Mouse (Mus musculus) intestine, embryonic 14.5 days (tissue): Measurements from ENCODE around the gene Trappc4. TPM values are rescaled to one million over a fixed set of nuclear protein-coding genes. Genes with fewer than 3 reads are reported as not detected.
A peak's percentile ranks its signal among the peaks of the same experiment; 100 is the strongest.
"Not testable (repeated sequence)": the region's sequence is repeated elsewhere in the genome, so short reads cannot be mapped to it uniquely, and the experiment has no call there.

Source experiments
- ATAC-seq: fragments of 200-750 bp; cut with Nextera tagmentation; replicated peaks from 2 replicates; pipeline ENCODE4 v1.8.0; 2017; ENCODE audit warnings: low read depth, moderate number of reproducible peaks, moderate TSS enrichment, moderate library complexity; ENCODE audit not compliant: low FRiP score, low TSS enrichment
- DNase-seq: peaks from one replicate; pipeline ENCODE4 v3.0.0-alpha.2; 2018; ENCODE audit warnings: low spot score
- H3K27ac ChIP-seq: fragments of 300-500 bp; sonication (generic); 2 replicates; pipeline ENCODE4 v1.5.1; 2014; ENCODE audit warnings: low read depth, mild to moderate bottlenecking, control low read depth
- H3K27me3 ChIP-seq: fragments of 300-500 bp; sonication (generic); replicated peaks from 2 replicates; pipeline ENCODE4 v1.6.1; 2014; ENCODE audit warnings: low read length, control low read depth; ENCODE audit not compliant: control insufficient read depth, insufficient read depth
- H3K36me3 ChIP-seq: fragments of 300-500 bp; sonication (generic); 2 replicates; pipeline ENCODE4 v1.6.1; 2014; ENCODE audit warnings: low read length, control low read depth; ENCODE audit not compliant: control insufficient read depth, insufficient read depth
- H3K4me1 ChIP-seq: fragments of 300-500 bp; sonication (generic); replicated peaks from 2 replicates; pipeline ENCODE4 v1.6.1; 2014; ENCODE audit warnings: low read length, control low read depth, mixed read lengths; ENCODE audit not compliant: control insufficient read depth, insufficient read depth
- H3K4me2 ChIP-seq: fragments of 300-500 bp; sonication (generic); 2 replicates; pipeline ENCODE4 v1.6.1; 2014; ENCODE audit warnings: low read length
- H3K4me3 ChIP-seq: fragments of 300-500 bp; sonication (generic); 2 replicates; pipeline ENCODE4 v1.5.1; 2014; ENCODE audit warnings: low read depth, low read length, control low read depth, mixed read lengths
- H3K9ac ChIP-seq: fragments of 300-500 bp; sonication (generic); 2 replicates; pipeline ENCODE4 v1.6.1; 2014; ENCODE audit warnings: mild to moderate bottlenecking, low read length
- H3K9me3 ChIP-seq: fragments of 300-500 bp; sonication (generic); 2 replicates; pipeline ENCODE4 v1.6.1; 2016; ENCODE audit warnings: low read length, control low read depth; ENCODE audit not compliant: control insufficient read depth
- WGBS: fragments of 180-500 bp; shearing (Covaris S2); extraction: QIAGEN DNeasy Blood & Tissue Kit; methylation state at CpG from one replicate; pipeline ENCODE4 v1.1.7; 2014; 5-methylcytosine and 5-hydroxymethylcytosine counted together
- polyA plus RNA-seq: library from polyadenylated mRNA; unstranded; fragments of >200 nt; fragmentation: Nextera tagmentation; extraction: Ambion mirVana; gene quantifications from 2 replicates; pipeline ENCODE4 v1.2.1, GENCODE M21; 2014

Gene Trappc4
- polyA plus RNA-seq, 1 experiment from 2014 or later = 113 TPM

DNA sequence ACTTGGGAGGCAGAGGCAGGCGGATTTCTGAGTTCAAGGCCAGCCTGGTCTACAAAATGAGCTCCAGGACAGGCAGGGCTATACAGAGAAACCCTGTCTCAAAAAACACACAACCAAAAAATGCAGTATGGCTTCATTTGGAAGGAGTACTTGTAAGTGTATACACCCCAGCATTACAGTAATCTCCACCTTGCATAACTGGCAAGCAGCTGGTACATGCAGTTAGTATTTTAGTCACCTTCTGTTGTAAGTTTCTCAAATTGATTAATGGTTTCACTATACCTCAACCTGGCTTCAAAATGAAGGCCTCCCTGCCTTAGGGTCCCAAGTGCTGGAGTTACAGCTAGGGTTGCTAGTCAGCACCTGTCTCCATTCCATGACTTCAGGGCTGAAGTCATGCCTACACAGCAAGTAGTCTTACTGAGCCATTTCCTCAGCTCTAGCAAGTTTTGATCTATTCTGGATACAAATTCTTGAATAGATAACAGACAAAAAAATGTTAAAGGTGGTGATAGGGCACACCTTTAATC lies 4.3 kb upstream of the Trappc4 start:
- 91% methylated on average over 1 of the region's 1 CpGs for WGBS
- Histone ChIP-seq H3K4me1 (no peaks in the 10 kb centered on the region; the same call in 1 of the 2 replicates), H3K9ac (no peak overlapping the region), H3K27ac (no peak overlapping the region), H3K36me3 (peaks cover 65% of the 10 kb centered on the region), H3K27me3 (no peaks in the 10 kb centered on the region), H3K4me2 (no peak overlapping the region), H3K4me3 (no peak overlapping the region), H3K9me3 (no peaks in the 10 kb centered on the region)
- DNase-seq (no peak), ATAC-seq (no peak)

DNA sequence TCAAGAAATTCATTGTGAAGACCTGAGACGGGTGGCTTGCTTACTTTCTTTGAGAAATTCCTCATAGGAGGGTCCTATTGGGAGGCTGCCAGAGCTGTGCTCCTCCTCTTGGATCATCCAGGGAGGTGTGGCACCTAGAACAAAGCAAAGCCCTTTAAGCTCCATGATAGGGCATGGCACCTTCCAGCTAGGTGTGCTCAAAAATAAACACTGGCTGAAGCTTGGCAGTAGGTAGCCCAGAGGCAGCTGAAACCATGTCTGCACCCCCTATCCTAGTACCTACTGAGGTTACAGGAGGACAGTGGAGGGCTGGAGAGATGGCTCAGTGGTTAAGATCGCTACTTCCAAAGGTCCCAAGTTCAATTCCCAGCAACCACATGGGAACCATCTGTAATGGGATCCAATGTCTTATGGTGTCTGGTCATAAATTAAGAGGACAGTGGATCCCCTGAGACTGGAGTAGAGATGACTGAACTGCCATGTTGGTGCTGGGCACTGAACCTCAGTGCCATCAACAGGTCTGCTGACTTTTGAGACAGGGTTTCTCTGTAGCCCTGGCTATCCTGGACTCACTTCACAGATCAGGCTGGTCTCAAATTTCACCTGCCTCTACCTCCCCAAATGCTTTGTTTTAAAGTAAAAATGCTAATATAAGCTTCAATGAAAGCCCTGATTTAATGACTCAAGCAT lies 3.4 kb upstream of the Trappc4 start:
- no peaks in the 10 kb centered on the region for H3K9me3 ChIP-seq
- no peak for DNase-seq
- H3K36me3 ChIP-seq = peaks cover 60% of the 10 kb centered on the region
- H3K4me2 ChIP-seq = no peak overlapping the region
- H3K27ac ChIP-seq = no peak overlapping the region
- H3K4me3 ChIP-seq = no peak overlapping the region
- peaks cover 2% of the 10 kb centered on the region; the same call in 1 of the 2 replicates for H3K4me1 ChIP-seq
- 90% methylated on average over 2 of the region's 2 CpGs for WGBS
- no peak overlapping the region for H3K9ac ChIP-seq
- no peaks in the 10 kb centered on the region for H3K27me3 ChIP-seq
- ATAC-seq = no peak

DNA sequence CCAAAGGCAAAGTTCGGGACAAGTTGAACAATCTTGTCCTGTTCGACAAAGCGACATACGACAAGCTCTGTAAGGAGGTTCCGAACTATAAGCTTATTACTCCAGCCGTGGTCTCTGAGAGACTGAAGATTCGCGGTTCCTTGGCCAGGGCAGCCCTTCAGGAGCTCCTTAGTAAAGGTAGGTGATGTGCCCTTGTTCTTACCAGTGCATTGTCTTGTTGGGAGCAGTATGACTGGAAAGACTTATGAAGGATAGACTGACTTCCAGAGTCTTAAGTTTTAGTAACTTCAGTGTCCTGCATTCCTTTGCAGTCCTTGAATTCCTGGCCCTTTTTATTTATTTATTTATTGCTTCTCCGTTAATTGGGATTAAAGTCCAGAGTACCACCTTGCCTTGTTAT lies 1.3 kb upstream of the Trappc4 start:
- DNase-seq, H3K4me1 ChIP-seq, H3K27me3 ChIP-seq, H3K9me3 ChIP-seq, ATAC-seq, H3K27ac ChIP-seq: not testable (repeated sequence)
- H3K4me3 ChIP-seq = peak overlapping the region; percentile 84
- WGBS = 76% methylated on average over 9 of the region's 9 CpGs
- H3K4me2 ChIP-seq = peak overlapping the region; percentile 78
- peaks cover 70% of the 10 kb centered on the region for H3K36me3 ChIP-seq
- peak overlapping the region; percentile 93; the same call in 1 of the 2 replicates for H3K9ac ChIP-seq

DNA sequence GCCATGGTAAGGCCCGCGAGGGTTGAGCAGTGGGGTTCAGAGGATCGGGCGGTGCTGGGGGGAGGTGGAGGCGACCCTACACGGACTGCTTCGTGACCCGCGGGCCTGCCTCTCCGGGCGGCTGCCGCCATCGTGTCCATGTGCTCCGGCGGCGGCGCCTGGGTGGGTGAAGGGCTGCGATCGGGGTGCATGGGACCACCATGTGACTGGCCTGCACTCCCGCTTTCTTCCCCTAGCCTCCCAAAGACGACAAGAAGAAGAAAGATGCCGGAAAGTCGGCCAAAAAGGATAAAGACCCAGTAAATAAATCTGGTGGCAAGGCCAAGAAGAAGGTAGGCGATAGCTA lies 325 bp upstream of the Trappc4 start:
- Histone ChIP-seq H3K27ac (peak overlapping the region; percentile 93), H3K4me3 (peak overlapping the region; percentile 84), H3K4me2 (peak overlapping the region; percentile 78), H3K27me3 (no peaks in the 10 kb centered on the region), H3K9ac (peak overlapping the region; percentile 93), H3K4me1 (peaks cover 2% of the 10 kb centered on the region; the same call in 1 of the 2 replicates), H3K9me3 (no peaks in the 10 kb centered on the region), H3K36me3 (peaks cover 68% of the 10 kb centered on the region)
- DNase-seq (no peak), ATAC-seq (no peak)
- WGBS = 0% methylated on average over 24 of the region's 24 CpGs

DNA sequence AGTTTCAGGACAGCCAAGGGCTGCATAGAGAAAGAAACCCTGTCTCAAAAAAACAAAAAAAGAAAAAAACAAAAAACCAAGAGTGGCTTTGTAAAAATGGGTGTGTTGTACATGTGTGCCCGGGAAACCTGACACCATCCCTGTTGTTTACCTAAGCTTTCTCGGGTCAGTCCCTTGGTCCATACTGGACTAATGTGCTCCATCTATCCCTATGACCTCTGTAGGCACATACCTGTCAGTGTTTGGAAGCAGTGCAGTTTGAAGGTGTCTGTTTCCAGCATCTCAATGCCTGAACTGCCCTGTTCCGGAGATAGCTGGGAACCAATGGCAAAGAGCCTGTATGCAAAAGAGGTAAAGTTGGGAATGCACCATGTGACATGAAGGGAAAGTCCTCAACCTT lies 2.4 kb downstream of the Trappc4 start:
- Histone ChIP-seq H3K4me1 (peaks cover 2% of the 10 kb centered on the region; the same call in 1 of the 2 replicates), H3K9ac (no peak overlapping the region), H3K27ac (no peak overlapping the region), H3K36me3 (peaks cover 69% of the 10 kb centered on the region), H3K4me2 (no peak overlapping the region), H3K27me3 (no peaks in the 10 kb centered on the region), H3K9me3 (no peaks in the 10 kb centered on the region), H3K4me3 (no peak overlapping the region)
- no peak for ATAC-seq
- WGBS = 61% methylated on average over 3 of the region's 3 CpGs
- no peak for DNase-seq

DNA sequence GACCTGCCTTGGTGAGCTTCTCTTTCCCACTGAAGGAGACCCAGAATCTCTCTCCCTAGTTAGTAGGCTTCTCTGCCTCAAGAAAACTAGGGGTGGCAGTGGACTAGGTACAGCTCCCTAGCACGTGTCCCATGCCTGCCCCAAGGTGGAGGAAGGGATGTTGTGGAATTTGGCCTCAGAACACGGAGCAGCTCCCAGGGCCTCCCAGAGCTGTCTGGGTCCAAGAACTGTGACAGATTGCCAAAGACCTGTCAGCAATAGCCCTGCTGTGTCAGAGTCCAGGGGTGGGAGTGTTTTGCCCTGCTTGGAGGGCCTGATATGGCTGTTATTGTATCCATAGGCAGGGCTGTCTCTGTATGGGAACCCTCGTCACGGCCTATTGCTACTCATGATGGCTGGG lies 6.3 kb downstream of the Trappc4 start:
- Histone ChIP-seq H3K27me3 (no peaks in the 10 kb centered on the region), H3K9me3 (no peaks in the 10 kb centered on the region), H3K4me3 (no peak overlapping the region), H3K27ac (no peak overlapping the region; the same call in 1 of the 2 replicates), H3K9ac (no peak overlapping the region), H3K4me1 (peaks cover 5% of the 10 kb centered on the region; the same call in 1 of the 2 replicates), H3K36me3 (peaks cover 65% of the 10 kb centered on the region), H3K4me2 (no peak overlapping the region)
- DNase-seq (no peak), ATAC-seq (no peak)
- WGBS = 83% methylated on average over 4 of the region's 4 CpGs

DNA sequence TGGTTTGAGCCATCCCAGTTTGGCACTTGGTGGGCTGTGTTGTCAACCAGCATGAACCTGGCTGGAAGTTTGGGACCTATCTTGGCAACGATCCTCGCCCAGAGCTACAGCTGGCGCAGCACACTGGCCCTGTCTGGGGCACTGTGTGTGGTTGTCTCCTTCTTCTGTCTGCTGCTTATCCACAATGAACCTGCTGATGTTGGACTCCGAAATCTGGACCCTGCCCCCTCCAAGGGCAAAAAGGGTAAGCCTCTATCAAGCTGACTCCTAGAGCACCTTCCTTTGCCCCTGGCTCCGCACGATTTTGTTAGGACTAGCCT lies 7.6 kb downstream of the Trappc4 start:
- no peak overlapping the region for H3K27ac ChIP-seq
- DNase-seq (no peak), ATAC-seq (no peak)
- H3K4me3 ChIP-seq = no peak overlapping the region
- H3K4me1 ChIP-seq = peaks cover 5% of the 10 kb centered on the region; the same call in 1 of the 2 replicates
- peaks cover 55% of the 10 kb centered on the region for H3K36me3 ChIP-seq
- H3K27me3 ChIP-seq = no peaks in the 10 kb centered on the region
- H3K9me3 ChIP-seq = no peaks in the 10 kb centered on the region
- H3K9ac ChIP-seq = no peak overlapping the region
- H3K4me2 ChIP-seq = no peak overlapping the region
- 90% methylated on average over 6 of the region's 6 CpGs for WGBS

DNA sequence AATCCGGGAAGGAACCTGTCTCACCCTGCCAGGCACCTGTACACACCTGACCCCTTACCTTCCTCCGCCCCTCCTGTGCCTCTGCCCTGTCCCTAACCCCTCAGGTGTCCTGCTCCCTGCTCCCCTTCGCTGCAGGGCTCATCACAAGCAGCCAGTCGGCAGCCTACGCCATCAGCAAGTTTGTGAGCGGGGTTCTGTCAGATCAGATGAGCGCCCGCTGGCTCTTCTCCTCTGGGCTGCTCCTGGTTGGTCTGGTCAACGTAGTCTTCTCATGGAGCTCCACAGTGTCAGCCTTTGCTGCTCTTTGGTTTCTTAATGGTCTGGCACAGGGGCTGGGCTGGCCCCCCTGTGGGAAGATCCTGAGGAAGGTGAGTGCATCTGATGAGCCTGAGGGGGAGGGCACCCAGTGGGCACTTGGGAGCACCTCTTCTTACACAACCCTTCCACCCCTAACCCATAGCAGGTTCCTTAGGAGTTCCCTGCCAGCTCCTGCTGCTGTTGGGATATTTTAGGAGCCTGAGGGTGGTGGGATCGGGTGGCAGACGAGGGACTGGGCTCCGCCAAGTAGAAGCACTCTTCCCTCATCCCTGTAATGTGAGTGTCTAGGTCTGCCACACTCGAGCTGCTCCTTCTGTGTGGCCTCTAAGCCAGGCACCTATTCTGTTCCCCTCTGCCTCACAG lies 8.1 kb downstream of the Trappc4 start:
- Histone ChIP-seq H3K27ac (no peak overlapping the region), H3K36me3 (peaks cover 50% of the 10 kb centered on the region), H3K9me3 (no peaks in the 10 kb centered on the region), H3K9ac (no peak overlapping the region), H3K4me3 (no peak overlapping the region), H3K27me3 (no peaks in the 10 kb centered on the region), H3K4me2 (peak overlapping the region; percentile 87), H3K4me1 (peaks cover 5% of the 10 kb centered on the region; the same call in 1 of the 2 replicates)
- no peak for DNase-seq
- WGBS = 71% methylated on average over 13 of the region's 13 CpGs
- ATAC-seq = no peak
